Mouse (Mus musculus): ENCODE results near the gene Ces3b. TPM values are rescaled to one million over a fixed set of nuclear protein-coding genes. Genes with fewer than 3 reads are reported as not detected.
A peak's percentile ranks its signal among the peaks of the same experiment; 100 is the strongest.

Gene Ces3b
- polyA plus RNA-seq, 1 experiment: not detected

- H3K27ac ChIP-seq (ENCODE audit: insufficient read depth, low read length): no peak overlapping the region
- TF ChIP-seq CTCF (IDR thresholded peaks at IDR 0.05; ENCODE audit: borderline replicate concordance, insufficient read depth, low read length): peak; percentile 77
- no peak for TF ChIP-seq POLR2A (IDR thresholded peaks at IDR 0.05; ENCODE audit: low read depth, low read length)
Observed at GRCm38 (mm10) chr8:105138423-105138822, 54.9 kb downstream of the Ces3b start.

GRCm38 (mm10) chr8:105142395-105142794 lies 58.8 kb downstream of the Ces3b start:
- TF ChIP-seq CTCF (IDR thresholded peaks at IDR 0.05; ENCODE audit: borderline replicate concordance, insufficient read depth, low read length): no peak
- no peak for TF ChIP-seq POLR2A (IDR thresholded peaks at IDR 0.05; ENCODE audit: low read depth, low read length)
- Histone ChIP-seq H3K27ac (ENCODE audit: insufficient read depth, low read length) (no peak overlapping the region), H3K4me1 (ENCODE audit: control insufficient read depth, insufficient read depth, low read length) (no peaks in the 10 kb centered on the region), H3K4me3 (ENCODE audit: insufficient read depth, low read length) (no peak overlapping the region)

More at GRCm38 (mm10) chr8:105138423-105138822, 54.9 kb downstream of the Ces3b start:
- Histone ChIP-seq H3K4me3 (ENCODE audit: insufficient read depth, low read length) (no peak overlapping the region), H3K4me1 (ENCODE audit: control insufficient read depth, insufficient read depth, low read length) (no peaks in the 10 kb centered on the region)

Other genes starting within 250 kb of the Ces3b start
- gene Ces2c, start 236.7 kb upstream of the Ces3b start, polyA plus RNA-seq (2011; ENCODE audit: insufficient read length, low read depth, missing spikeins): not detected in 2 replicates
- gene Ces2e, start 157.5 kb upstream of the Ces3b start, polyA plus RNA-seq (2011; ENCODE audit: insufficient read length, low read depth, missing spikeins): 0.25 TPM in 1 of 2 replicates, not detected in the other
- gene Ces2f, start 136.4 kb upstream of the Ces3b start, polyA plus RNA-seq (2011; ENCODE audit: insufficient read length, low read depth, missing spikeins): not detected in 2 replicates
- gene Ces2g, start 122.0 kb upstream of the Ces3b start, polyA plus RNA-seq (2011; ENCODE audit: insufficient read length, low read depth, missing spikeins): 0.18 and 0.30 TPM in 2 replicates
- not detected in 2 replicates for gene Ces2h, start 82.9 kb upstream of the Ces3b start, polyA plus RNA-seq (2011; ENCODE audit: insufficient read length, low read depth, missing spikeins)
- gene Ces3a, start 35.2 kb upstream of the Ces3b start, polyA plus RNA-seq (2011; ENCODE audit: insufficient read length, low read depth, missing spikeins): not detected in 2 replicates
- not detected in 2 replicates for gene Ces4a, start 48.0 kb downstream of the Ces3b start, polyA plus RNA-seq (2011; ENCODE audit: insufficient read length, low read depth, missing spikeins)
- 111 and 145 TPM in 2 replicates for gene Cbfb, start 86.9 kb downstream of the Ces3b start, polyA plus RNA-seq (2011; ENCODE audit: insufficient read length, low read depth, missing spikeins)
- gene D230025D16Rik, start 141.4 kb downstream of the Ces3b start, polyA plus RNA-seq (2011; ENCODE audit: insufficient read length, low read depth, missing spikeins): 19.5 and 24.7 TPM in 2 replicates
- 25.8 and 33.2 TPM in 2 replicates for gene B3gnt9, start 171.4 kb downstream of the Ces3b start, polyA plus RNA-seq (2011; ENCODE audit: insufficient read length, low read depth, missing spikeins)
- gene Tradd, start 180.9 kb downstream of the Ces3b start, polyA plus RNA-seq (2011; ENCODE audit: insufficient read length, low read depth, missing spikeins): 12.5 and 15.0 TPM in 2 replicates
- gene Fbxl8, start 180.9 kb downstream of the Ces3b start, polyA plus RNA-seq (2011; ENCODE audit: insufficient read length, low read depth, missing spikeins): 3.9 and 4.3 TPM in 2 replicates
- 1.2 and 1.7 TPM in 2 replicates for gene Hsf4, start 186.0 kb downstream of the Ces3b start, polyA plus RNA-seq (2011; ENCODE audit: insufficient read length, low read depth, missing spikeins)
- gene Nol3, start 192.4 kb downstream of the Ces3b start, polyA plus RNA-seq (2011; ENCODE audit: insufficient read length, low read depth, missing spikeins): 3.0 and 3.4 TPM in 2 replicates
- 5.2 and 6.2 TPM in 2 replicates for gene 4931428F04Rik, start 206.1 kb downstream of the Ces3b start, polyA plus RNA-seq (2011; ENCODE audit: insufficient read length, low read depth, missing spikeins)
- 0.55 TPM in 1 of 2 replicates, not detected in the other for gene Exoc3l, start 212.3 kb downstream of the Ces3b start, polyA plus RNA-seq (2011; ENCODE audit: insufficient read length, low read depth, missing spikeins)
- gene E2f4, start 213.9 kb downstream of the Ces3b start, polyA plus RNA-seq (2011; ENCODE audit: insufficient read length, low read depth, missing spikeins): 42.6 and 43.9 TPM in 2 replicates
- 1.6 and 2.5 TPM in 2 replicates for gene Elmo3, start 221.8 kb downstream of the Ces3b start, polyA plus RNA-seq (2011; ENCODE audit: insufficient read length, low read depth, missing spikeins)
- 1.2 and 1.6 TPM in 2 replicates for gene Lrrc29, start 242.5 kb downstream of the Ces3b start, polyA plus RNA-seq (2011; ENCODE audit: insufficient read length, low read depth, missing spikeins)
- 54.3 and 69.1 TPM in 2 replicates for gene Tmem208, start 242.6 kb downstream of the Ces3b start, polyA plus RNA-seq (2011; ENCODE audit: insufficient read length, low read depth, missing spikeins)

Measured in embryonic fibroblast, embryonic 13.5 days (primary cell).